Mouse (Mus musculus): ENCODE data around the gene Mapk14.

DNA sequence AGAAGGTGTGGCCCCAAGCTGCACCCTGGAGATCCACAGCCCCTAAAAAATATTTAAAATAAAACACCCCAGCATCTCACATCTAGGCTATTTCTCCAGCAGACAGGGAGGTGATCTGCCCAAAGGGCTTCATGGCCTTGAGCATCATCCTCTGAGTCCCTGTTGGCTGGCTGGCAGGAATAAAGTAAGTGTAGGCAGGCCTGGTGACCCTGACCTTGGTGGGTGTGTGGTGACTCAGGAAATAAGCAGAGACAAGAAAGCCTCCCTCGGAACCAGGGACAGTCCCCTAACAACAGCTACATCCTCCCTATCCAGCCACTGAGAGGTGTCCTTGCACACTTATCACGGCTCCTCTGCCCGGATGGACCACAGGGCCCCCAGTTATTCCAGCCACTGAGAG is 89.7 kb downstream of the Mapk14 start:
- TF ChIP-seq POLR2A (IDR thresholded peaks at IDR 0.05; ENCODE audit: control insufficient read depth, extremely low read depth, insufficient read depth, low read length, poor library complexity) (no peak), CTCF (IDR thresholded peaks at IDR 0.05; ENCODE audit: borderline replicate concordance, control insufficient read depth, extremely low read depth, insufficient read depth, low read length, poor library complexity) (no peak)
